Mouse (Mus musculus) embryonic facial prominence, embryonic 13.5 days (tissue): Measurements from ENCODE around the gene Tmc7. TPM values are rescaled to one million over a fixed set of nuclear protein-coding genes. Genes with fewer than 3 reads are reported as not detected.

Experiments
- ATAC-seq: fragments of 200-750 bp; cut with Nextera tagmentation; 2 replicates; pipeline ENCODE4 v1.8.0; 2017; ENCODE audit warnings: low read depth; ENCODE audit not compliant: insufficient number of reproducible peaks, insufficient read depth, low FRiP score, low TSS enrichment
- H3K27ac ChIP-seq: fragments of 300-500 bp; sonication (generic); 2 replicates; pipeline ENCODE4 v1.5.1; 2015; ENCODE audit warnings: moderate library complexity, mild to moderate bottlenecking, inconsistent platforms
- H3K27me3 ChIP-seq: fragments of 300-500 bp; sonication (generic); 2 replicates; pipeline ENCODE4 v1.6.1; 2015; ENCODE audit warnings: mild to moderate bottlenecking, inconsistent platforms
- H3K36me3 ChIP-seq: fragments of 300-500 bp; sonication (generic); 2 replicates; pipeline ENCODE4 v1.6.1; 2015; ENCODE audit warnings: mild to moderate bottlenecking, inconsistent platforms
- H3K4me1 ChIP-seq: fragments of 300-500 bp; sonication (generic); 2 replicates; pipeline ENCODE4 v1.6.1; 2015; ENCODE audit warnings: inconsistent platforms
- H3K4me2 ChIP-seq: fragments of 300-500 bp; sonication (generic); 2 replicates; pipeline ENCODE4 v1.6.1; 2015; ENCODE audit warnings: moderate library complexity, mild to moderate bottlenecking, inconsistent platforms
- H3K4me3 ChIP-seq: fragments of 300-500 bp; sonication (generic); 2 replicates; pipeline ENCODE4 v1.5.1; 2015; ENCODE audit warnings: mild to moderate bottlenecking, inconsistent platforms
- H3K9ac ChIP-seq: fragments of 300-500 bp; sonication (generic); 2 replicates; pipeline ENCODE4 v1.6.1; 2015; ENCODE audit warnings: mild to moderate bottlenecking, inconsistent platforms
- H3K9me3 ChIP-seq: fragments of 300-500 bp; sonication (generic); 2 replicates; pipeline ENCODE4 v1.6.1; 2016; ENCODE audit warnings: inconsistent platforms
- WGBS: fragments of 180-500 bp; shearing (Covaris S2); methylation state at CpG from one replicate; pipeline ENCODE4 v1.1.7; 2015; ENCODE audit warnings: mixed read lengths; 5-methylcytosine and 5-hydroxymethylcytosine counted together
- polyA plus RNA-seq: library from polyadenylated mRNA; unstranded; fragments of >200 nt; fragmentation: Nextera tagmentation; extraction: Ambion mirVana; gene quantifications from 2 replicates; pipeline ENCODE4 v1.2.1, GENCODE M21; 2015

Gene Tmc7
- polyA plus RNA-seq, 1 experiment from 2014 or later = 4.8 TPM

DNA sequence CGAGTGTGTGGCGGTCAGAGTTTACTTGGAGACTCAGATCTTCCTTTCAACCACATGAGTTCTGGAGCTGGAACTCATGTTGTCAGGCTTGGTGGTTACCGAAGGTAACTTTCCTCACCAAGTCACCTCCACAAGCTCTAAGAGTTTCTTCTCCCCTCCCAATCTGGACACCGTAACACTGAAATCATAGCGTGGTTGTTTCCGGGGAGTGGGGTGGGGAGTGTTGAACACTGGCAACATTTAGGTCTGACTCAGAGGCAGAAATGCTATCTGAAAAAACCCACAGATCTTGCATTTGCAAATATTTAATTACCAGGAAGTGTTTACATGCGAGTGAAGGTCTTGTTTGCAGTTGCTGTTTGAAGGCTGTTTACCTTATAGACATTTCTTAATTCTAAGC lies 25.3 kb upstream of the Tmc7 start:
- ATAC-seq = no peak
- H3K27ac ChIP-seq = no peak overlapping the region
- H3K9ac ChIP-seq = no peak overlapping the region
- WGBS = 88% methylated on average over 7 of the region's 7 CpGs
- 0 out of 2 replicates have a peak, but pooled peaks cover 5% of the 10 kb centered on the region for H3K9me3 ChIP-seq
- H3K27me3 ChIP-seq = no peaks in the 10 kb centered on the region
- H3K4me3 ChIP-seq = no peak overlapping the region
- H3K4me2 ChIP-seq = no peak overlapping the region
- no peaks in the 10 kb centered on the region for H3K36me3 ChIP-seq
- H3K4me1 ChIP-seq = no peaks in the 10 kb centered on the region

DNA sequence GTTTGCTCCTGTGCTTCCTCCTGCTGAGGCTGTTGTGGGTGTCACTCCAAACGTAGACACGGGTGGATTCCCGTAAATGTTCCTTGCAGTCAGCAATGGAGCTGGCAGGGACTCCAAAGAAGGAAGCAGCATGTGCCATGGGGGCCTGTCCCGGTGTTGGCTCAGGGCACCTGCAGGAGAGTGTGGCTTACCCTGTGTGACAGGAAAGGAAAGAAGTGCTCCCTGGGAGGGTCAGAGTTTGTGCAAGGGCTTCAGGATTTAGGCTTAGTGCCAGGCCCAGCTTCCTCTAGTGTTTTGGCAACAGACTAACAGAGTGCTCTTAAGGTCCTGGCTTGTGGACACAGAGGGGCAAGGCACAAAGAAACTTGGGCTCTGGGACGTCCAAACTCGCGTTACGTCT lies 20.3 kb upstream of the Tmc7 start:
- Histone ChIP-seq H3K27ac (no peak overlapping the region), H3K36me3 (no peaks in the 10 kb centered on the region), H3K4me1 (no peaks in the 10 kb centered on the region), H3K9ac (no peak overlapping the region), H3K4me3 (no peak overlapping the region), H3K27me3 (no peaks in the 10 kb centered on the region), H3K9me3 (0 out of 2 replicates have a peak, but pooled peaks cover 5% of the 10 kb centered on the region), H3K4me2 (no peak overlapping the region)
- no peak for ATAC-seq
- 82% methylated on average over 8 of the region's 8 CpGs for WGBS

DNA sequence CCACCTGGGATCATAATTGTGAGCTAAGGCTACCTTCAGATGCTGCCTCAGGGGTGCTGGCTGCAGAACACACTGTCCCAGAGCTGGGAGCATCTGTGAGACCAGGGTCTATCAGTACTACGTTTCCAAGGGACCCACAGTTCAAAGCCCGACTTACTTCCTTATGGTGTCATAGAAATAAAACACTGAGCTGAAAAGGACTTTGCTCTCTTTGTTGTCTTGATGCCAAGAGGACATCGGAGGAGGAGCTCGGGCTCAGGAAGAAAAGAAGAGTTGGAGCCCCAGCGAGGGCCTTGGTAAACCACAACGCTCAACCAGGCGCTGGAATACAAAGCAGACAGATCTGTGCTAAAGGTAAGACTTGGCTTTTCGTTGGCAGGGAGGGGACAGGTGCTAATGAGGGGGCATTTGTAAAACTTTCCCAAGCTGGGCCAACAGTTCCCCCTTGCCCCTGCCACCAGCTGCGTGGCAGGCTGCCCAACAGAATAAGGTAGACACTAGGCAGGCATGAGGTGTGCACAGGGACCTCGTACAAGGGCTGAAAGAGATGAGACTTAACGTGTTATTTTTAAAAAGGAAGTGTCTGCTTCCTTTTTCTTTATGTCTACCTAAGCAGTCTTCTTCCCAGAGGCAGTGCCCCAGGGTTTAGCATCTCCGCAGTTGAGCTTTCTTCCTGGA lies 15.6 kb upstream of the Tmc7 start:
- ATAC-seq = no peak
- H3K4me2 ChIP-seq = no peak overlapping the region
- no peak overlapping the region for H3K27ac ChIP-seq
- H3K4me3 ChIP-seq = no peak overlapping the region
- H3K36me3 ChIP-seq = no peaks in the 10 kb centered on the region
- H3K9ac ChIP-seq = no peak overlapping the region
- 72% methylated on average over 12 of the region's 12 CpGs for WGBS
- H3K27me3 ChIP-seq = peaks cover 36% of the 10 kb centered on the region
- peaks cover 14% of the 10 kb centered on the region for H3K4me1 ChIP-seq
- H3K9me3 ChIP-seq = no peaks in the 10 kb centered on the region

DNA sequence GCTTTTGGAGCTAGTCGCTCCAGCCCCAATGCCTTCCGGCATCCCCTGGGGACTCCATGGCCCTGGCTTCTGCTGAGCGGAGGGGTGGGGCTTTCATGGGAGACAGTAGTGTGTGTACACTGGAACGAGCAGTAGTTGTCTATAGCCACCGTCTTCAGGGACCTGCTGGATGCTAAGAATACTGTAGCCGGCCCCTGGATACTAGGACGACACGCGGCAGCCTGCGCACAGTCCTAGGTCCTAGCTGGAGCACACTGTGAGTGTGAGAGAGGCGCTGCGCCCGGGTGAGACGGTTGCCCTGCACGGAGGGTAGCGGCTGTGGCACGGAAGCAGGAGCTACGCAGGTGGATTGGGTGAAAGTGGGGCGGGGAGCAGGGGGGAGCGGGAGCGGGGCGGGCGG lies 12.7 kb upstream of the Tmc7 start, which contains the start of gene Tmc5:
Tmc5 (plus strand) TSS at position 97 of the 400 bp plus-strand sequence.
- Histone ChIP-seq H3K4me2 (peak within 1 kb of the TSS; percentile 50), H3K27me3 (peaks cover 36% of the 10 kb centered on the region), H3K4me3 (peak within 1 kb of the TSS; percentile 19), H3K27ac (no peak within 1 kb of the TSS), H3K36me3 (no peaks in the 10 kb centered on the region), H3K4me1 (peaks cover 37% of the 10 kb centered on the region), H3K9ac (0 out of 2 replicates have a peak within 1 kb of the TSS, but pooled peaks have one; percentile 22), H3K9me3 (no peaks in the 10 kb centered on the region)
- WGBS = 4% methylated on average over 23 of the region's 23 CpGs
- no peak for ATAC-seq

DNA sequence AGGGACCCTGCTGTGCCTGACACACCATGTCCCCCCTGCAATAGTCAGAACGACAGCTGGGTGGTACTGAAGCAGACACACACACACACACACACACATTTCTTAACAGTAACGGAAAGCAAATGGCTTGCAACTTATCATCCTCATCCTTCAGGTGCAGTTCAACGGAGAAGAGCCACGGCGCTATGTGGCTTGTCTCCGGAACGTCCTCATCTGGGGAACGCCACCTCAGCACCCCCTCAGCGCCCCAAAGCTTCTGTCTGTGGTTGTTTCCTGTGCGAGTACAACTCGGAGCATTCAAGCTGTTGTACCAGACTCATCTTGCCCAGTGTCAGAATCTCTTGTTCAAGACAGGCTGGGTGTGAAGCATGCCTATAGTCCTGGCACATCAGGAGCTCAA lies 11.7 kb upstream of the Tmc7 start:
- H3K4me3 ChIP-seq = no peak overlapping the region
- H3K27me3 ChIP-seq = peaks cover 36% of the 10 kb centered on the region
- H3K9me3 ChIP-seq = no peaks in the 10 kb centered on the region
- no peaks in the 10 kb centered on the region for H3K36me3 ChIP-seq
- WGBS = 78% methylated on average over 11 of the region's 11 CpGs
- H3K4me2 ChIP-seq = no peak overlapping the region
- no peak overlapping the region for H3K27ac ChIP-seq
- H3K9ac ChIP-seq = no peak overlapping the region
- peaks cover 40% of the 10 kb centered on the region for H3K4me1 ChIP-seq
- no peak for ATAC-seq

DNA sequence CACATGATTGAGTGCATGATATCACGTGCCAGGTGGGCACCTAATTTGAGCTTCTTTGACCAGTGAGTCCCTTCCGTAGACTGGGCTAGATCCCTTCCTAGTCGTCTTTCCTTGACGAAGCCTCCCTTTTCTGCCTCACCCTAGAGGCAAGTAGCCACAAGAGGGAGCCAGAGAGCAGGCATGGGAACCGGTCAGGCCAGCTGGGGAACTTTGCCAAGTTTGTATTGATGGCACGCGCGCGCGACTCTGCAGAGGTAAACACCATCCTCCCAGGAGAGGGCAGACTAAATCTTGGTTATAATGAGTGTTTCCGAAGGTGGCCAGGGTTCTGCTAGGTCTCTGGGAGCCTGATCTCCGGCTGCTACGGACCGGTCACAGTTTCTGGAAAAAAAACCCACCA lies 10.7 kb upstream of the Tmc7 start:
- no peak for ATAC-seq
- WGBS = under 1% methylated on average over 14 of the region's 14 CpGs

DNA sequence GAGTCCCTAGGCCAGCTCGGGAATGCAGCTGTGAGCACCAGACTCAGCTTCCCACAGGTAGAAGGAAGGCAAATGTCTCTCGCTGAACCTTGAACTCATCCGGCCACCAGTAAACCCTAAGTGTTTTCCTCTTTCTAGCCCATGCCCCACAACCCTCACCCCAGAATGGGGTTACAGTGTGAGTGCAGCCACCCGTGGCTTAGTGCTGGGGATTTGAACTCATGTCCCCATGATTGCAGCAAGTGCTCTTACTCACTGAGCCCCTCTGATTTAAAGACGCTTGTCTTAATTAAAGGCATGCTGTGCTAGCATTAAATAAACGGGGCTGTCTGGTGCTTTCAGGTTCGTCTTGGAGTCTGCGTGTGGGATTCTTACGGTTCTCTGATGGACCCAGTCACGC lies 10.1 kb upstream of the Tmc7 start:
- Histone ChIP-seq H3K4me1 (peaks cover 42% of the 10 kb centered on the region), H3K9me3 (no peaks in the 10 kb centered on the region), H3K27ac (no peak overlapping the region), H3K4me2 (peak overlapping the region; percentile 55), H3K9ac (no peak overlapping the region), H3K36me3 (no peaks in the 10 kb centered on the region), H3K27me3 (peaks cover 36% of the 10 kb centered on the region), H3K4me3 (peak overlapping the region; percentile 22; the same call in 1 of the 2 replicates)
- WGBS = 34% methylated on average over 10 of the region's 10 CpGs
- no peak for ATAC-seq

More for the DNA sequence above, 10.7 kb upstream of the Tmc7 start:
- Histone ChIP-seq H3K4me2 (peak overlapping the region; percentile 55), H3K9me3 (no peaks in the 10 kb centered on the region), H3K4me1 (peaks cover 40% of the 10 kb centered on the region), H3K36me3 (no peaks in the 10 kb centered on the region), H3K4me3 (peak overlapping the region; percentile 22), H3K27ac (no peak overlapping the region), H3K27me3 (peaks cover 36% of the 10 kb centered on the region), H3K9ac (peak overlapping the region; percentile 12; the same call in 1 of the 2 replicates)

DNA sequence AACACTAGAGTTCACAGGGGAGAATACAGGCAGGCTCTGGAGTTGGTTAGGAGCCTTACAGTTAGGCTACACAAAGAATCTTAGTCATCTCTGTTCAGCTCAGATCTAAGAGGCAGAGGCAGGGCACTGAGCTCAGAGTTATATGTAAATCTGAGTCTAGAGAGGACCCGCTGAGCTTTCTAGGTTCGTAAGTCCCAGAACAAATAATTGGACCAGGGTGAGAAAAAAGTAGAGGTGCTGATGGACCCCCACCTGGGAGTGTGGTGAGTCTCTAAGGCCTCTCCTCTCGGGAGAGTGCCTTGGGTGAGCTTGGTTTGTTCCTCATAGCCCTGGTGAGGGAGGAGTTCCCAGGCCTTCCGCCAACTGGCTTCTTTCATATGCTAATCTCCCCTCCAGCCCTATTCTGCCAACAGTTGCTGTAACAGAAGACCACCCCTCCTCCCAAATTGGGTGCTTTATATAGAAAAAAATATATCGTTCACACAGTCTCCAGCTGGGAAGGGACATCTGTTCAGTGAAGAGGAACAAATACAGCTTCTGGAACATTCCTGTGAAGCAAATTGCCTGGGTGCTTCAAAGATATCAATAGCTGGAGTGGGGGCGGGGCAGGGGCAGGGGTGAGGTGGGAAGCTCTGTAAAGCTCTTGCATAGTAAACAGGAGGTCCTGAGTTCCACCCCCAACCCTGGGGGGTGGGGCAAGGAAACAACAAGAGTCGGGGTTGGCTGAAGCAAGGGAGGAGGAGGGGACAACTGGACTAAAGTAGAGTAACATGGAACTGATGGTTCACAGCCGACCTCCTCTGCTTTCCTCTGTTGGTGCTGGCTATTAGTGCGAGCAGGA lies 9.3 kb upstream of the Tmc7 start:
- Histone ChIP-seq H3K27ac (peak overlapping the region; percentile 78), H3K27me3 (peaks cover 32% of the 10 kb centered on the region), H3K9ac (peak overlapping the region; percentile 40), H3K9me3 (no peaks in the 10 kb centered on the region), H3K36me3 (no peaks in the 10 kb centered on the region), H3K4me1 (peaks cover 42% of the 10 kb centered on the region), H3K4me2 (peak overlapping the region; percentile 55), H3K4me3 (no peak overlapping the region)
- WGBS = 6% methylated on average over 9 of the region's 9 CpGs
- ATAC-seq = peak; percentile 67; the same call in 1 of the 2 replicates

DNA sequence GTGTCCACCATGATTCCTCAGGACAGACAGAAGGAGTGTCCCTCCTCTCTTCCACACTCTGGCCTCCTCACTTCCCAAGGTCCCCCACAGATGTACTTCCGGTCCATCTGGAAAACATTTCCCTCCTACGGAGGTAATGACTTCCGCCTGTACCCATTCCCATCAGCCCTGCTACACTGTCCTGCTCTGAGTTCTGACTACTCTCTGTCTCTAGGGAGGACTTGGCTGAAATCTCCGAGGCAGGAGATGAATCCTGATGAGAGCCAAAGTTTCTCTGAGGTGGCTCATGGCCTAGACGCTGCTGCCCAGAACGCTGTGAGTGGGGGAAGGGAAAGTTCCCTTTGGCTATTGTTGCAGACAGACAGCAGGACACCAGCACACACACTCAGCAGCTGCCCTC lies 7.6 kb upstream of the Tmc7 start:
- H3K27ac ChIP-seq = no peak overlapping the region
- no peak for ATAC-seq
- peaks cover 36% of the 10 kb centered on the region for H3K4me1 ChIP-seq
- H3K4me2 ChIP-seq = no peak overlapping the region
- H3K9ac ChIP-seq = no peak overlapping the region
- peaks cover 17% of the 10 kb centered on the region for H3K27me3 ChIP-seq
- no peaks in the 10 kb centered on the region for H3K36me3 ChIP-seq
- 16% methylated on average over 6 of the region's 6 CpGs for WGBS
- no peak overlapping the region for H3K4me3 ChIP-seq
- no peaks in the 10 kb centered on the region for H3K9me3 ChIP-seq

DNA sequence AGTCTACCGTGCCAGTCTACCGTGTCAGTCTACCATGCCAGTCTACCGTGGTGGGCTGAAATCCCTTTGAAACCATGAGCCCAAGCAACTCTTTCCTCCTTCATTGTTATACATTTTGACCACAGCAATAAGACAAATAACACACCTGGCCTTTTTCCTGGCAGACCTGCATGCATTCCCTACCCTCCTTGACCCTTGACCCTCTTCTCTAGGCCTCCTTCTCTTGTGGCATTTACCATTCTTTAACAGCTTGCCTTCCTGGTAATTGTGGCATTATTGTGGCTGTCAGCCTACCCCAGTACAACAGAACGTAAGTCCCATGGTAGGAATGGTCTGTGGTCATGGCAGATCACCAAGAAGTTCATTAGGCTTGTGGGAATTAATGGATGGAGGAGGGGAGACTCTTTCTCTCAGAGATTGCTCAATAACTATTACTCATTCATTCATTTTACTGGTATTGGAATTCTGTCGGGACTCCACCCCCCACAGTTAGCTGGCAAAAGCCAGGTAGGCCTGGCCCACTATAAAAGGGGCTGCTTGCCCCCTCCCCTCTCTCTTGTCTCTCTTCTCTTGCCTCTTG lies 6.3 kb upstream of the Tmc7 start:
- ATAC-seq = no peak
- WGBS = 90% methylated on average over 5 of the region's 5 CpGs

DNA sequence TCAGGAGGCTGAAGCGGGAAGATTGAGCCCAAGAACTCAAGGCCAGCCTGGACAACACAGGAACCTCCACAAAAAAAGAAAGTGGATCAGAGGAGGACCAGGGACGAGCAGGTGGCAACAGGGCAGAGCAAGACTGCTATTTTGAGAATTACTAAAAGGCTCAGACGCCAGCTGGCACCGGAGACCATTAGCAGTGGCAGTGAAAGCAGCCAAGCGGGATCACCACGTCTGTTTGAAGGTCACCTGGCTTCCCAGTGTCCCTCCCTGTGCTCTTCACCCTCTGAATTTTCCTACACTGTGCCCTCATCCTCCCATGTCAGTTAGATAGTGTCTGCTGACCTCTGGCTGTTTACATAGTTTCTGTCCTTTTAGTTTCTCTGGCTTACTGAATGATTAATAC lies 1.3 kb upstream of the Tmc7 start:
- no peak for ATAC-seq
- Histone ChIP-seq H3K4me1 (peaks cover 11% of the 10 kb centered on the region), H3K4me3 (no peak overlapping the region), H3K27me3 (no peaks in the 10 kb centered on the region), H3K36me3 (no peaks in the 10 kb centered on the region), H3K9me3 (no peaks in the 10 kb centered on the region), H3K27ac (no peak overlapping the region), H3K9ac (no peak overlapping the region), H3K4me2 (no peak overlapping the region)
- WGBS = 77% methylated on average over 6 of the region's 6 CpGs

More for the DNA sequence above, 6.3 kb upstream of the Tmc7 start:
- Histone ChIP-seq H3K4me1 (peaks cover 33% of the 10 kb centered on the region), H3K27me3 (peaks cover 4% of the 10 kb centered on the region; the same call in 1 of the 2 replicates), H3K4me2 (no peak overlapping the region), H3K36me3 (no peaks in the 10 kb centered on the region), H3K27ac (no peak overlapping the region), H3K9me3 (no peaks in the 10 kb centered on the region), H3K9ac (no peak overlapping the region), H3K4me3 (no peak overlapping the region)
